Mouse (Mus musculus) intestine, embryonic 15.5 days (tissue): ENCODE measurements at regions not wholly inside any gene's neighbourhood (a gene's known extent, or its start where the extent isn't known, plus 50 kb on each side); places are given as distances from the start of the nearest gene placed in this dataset.
A peak's percentile ranks its signal among the peaks of the same experiment; 100 is the strongest.

Source experiments
- ATAC-seq: fragments of 200-750 bp; cut with Nextera tagmentation; 2 replicates; pipeline ENCODE4 v1.8.0; 2017; ENCODE audit warnings: moderate TSS enrichment, moderate library complexity
- H3K27ac ChIP-seq: fragments of 300-500 bp; sonication (generic); 2 replicates; pipeline ENCODE4 v1.5.1; 2015; ENCODE audit warnings: mild to moderate bottlenecking, inconsistent platforms
- H3K27me3 ChIP-seq: fragments of 300-500 bp; sonication (generic); replicated peaks from 2 replicates; pipeline ENCODE4 v1.6.1; 2015; ENCODE audit warnings: inconsistent platforms
- H3K36me3 ChIP-seq: fragments of 300-500 bp; sonication (generic); 2 replicates; pipeline ENCODE4 v1.6.1; 2015; ENCODE audit warnings: inconsistent platforms
- H3K4me1 ChIP-seq: fragments of 300-500 bp; sonication (generic); replicated peaks from 2 replicates; pipeline ENCODE4 v1.6.1; 2015; ENCODE audit warnings: inconsistent platforms
- H3K4me2 ChIP-seq: fragments of 300-500 bp; sonication (generic); replicated peaks from 2 replicates; pipeline ENCODE4 v1.6.1; 2015; ENCODE audit warnings: mild to moderate bottlenecking, inconsistent platforms
- H3K4me3 ChIP-seq: fragments of 300-500 bp; sonication (generic); replicated peaks from 2 replicates; pipeline ENCODE4 v1.5.1; 2015; ENCODE audit warnings: inconsistent platforms
- H3K9ac ChIP-seq: fragments of 300-500 bp; sonication (generic); 2 replicates; pipeline ENCODE4 v1.6.1; 2015; ENCODE audit warnings: inconsistent platforms
- H3K9me3 ChIP-seq: fragments of 300-500 bp; sonication (generic); 2 replicates; pipeline ENCODE4 v1.6.1; 2016; ENCODE audit warnings: inconsistent platforms
- WGBS: fragments of 180-500 bp; shearing (Covaris S2); methylation state at CpG from one replicate; pipeline ENCODE4 v1.1.7; 2015; 5-methylcytosine and 5-hydroxymethylcytosine counted together

DNA sequence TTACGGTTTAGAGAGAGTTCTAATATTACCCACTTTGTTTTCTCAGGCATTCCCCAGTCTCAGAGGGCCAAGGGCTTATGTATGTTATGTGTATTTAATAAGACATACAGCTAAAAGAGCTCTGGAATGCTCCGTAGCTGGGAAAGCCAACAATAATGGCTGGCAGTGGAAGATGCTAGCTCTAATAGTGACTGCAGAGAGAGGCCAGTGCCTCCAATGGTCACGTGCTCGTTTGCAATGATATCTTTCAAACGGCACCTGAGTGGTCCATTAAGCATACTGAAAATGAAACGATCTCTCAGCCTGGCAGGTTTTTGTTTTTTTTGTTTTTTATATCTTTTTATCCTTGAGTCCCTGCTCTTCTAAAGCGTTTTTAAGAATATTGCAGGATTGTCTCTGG, 324.0 kb downstream of the Sox11 start:
- WGBS = 68% methylated on average over 7 of the region's 7 CpGs
- ATAC-seq = no peak
- Histone ChIP-seq H3K36me3 (no peaks in the 10 kb centered on the region), H3K9me3 (no peaks in the 10 kb centered on the region), H3K4me1 (0 out of 2 replicates have a peak, but pooled peaks cover 4% of the 10 kb centered on the region), H3K27ac (no peak overlapping the region), H3K9ac (no peak overlapping the region), H3K27me3 (no peaks in the 10 kb centered on the region), H3K4me2 (no peak overlapping the region), H3K4me3 (no peak overlapping the region)

DNA sequence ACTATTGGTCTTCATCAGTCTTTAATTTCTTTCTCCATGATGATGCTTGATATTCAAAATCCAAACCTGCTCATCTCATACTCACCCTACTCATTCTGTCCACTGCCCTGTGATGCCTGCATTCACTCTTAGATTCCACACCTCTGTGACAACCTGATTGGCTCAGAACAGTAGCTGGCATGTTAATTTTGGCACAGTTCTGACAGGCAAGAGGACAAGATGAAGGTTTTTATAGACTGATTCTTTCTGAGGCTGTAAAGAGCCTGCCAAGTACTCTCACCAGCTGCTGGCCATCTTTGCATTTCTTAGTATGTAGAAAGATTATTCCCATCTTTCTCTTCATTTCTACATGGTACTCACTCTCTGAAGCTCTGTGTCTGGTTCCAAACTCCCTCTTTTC, 343.1 kb downstream of the Sox11 start:
- Histone ChIP-seq H3K36me3 (no peaks in the 10 kb centered on the region), H3K9ac (no peak overlapping the region), H3K4me3 (no peak overlapping the region), H3K4me1 (no peaks in the 10 kb centered on the region), H3K4me2 (no peak overlapping the region), H3K27me3 (no peaks in the 10 kb centered on the region), H3K9me3 (no peaks in the 10 kb centered on the region), H3K27ac (no peak overlapping the region)
- ATAC-seq = no peak

DNA sequence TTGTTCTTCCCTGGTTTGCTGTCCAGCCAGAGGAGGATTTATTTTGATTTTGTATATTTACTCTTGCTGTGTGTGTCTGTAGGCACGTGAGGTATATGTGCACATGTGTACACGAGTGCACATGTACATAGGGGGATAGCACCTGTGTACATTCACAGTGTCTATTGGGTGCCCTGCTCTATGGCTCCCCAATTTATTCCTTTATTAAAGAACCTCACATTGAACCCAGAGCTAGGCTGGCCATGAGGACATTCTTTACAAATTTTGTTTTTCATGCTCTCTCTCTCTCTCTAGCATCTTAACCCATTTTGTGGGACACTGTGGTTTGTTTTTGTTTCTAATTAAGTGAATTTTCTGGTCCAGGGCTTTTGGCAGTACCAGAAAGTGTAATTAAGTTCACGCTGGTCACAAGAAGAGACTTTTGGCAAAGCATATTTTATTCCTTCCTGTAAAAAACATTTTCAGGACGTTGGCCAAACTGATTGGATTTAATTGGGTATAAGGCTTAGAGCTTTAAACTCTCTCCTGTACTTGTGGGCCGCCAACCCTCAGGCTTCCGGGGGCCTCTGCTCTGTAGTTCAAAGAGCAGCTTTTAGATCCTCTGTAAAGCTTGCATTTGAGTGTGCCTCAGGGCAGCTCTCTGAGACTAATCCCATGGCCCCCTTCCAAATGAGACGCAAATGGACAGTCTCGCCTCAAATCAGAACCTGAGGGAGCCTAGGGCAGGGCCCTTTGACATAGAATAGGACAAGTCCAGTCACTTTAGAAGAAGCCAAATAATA, 365.9 kb downstream of the Sox11 start:
- no peak overlapping the region for H3K9ac ChIP-seq
- no peaks in the 10 kb centered on the region for H3K9me3 ChIP-seq
- no peaks in the 10 kb centered on the region for H3K36me3 ChIP-seq
- WGBS = 63% methylated on average over 8 of the region's 8 CpGs
- no peak for ATAC-seq
- no peaks in the 10 kb centered on the region for H3K27me3 ChIP-seq
- no peaks in the 10 kb centered on the region for H3K4me1 ChIP-seq
- H3K4me2 ChIP-seq = no peak overlapping the region
- H3K27ac ChIP-seq = no peak overlapping the region
- H3K4me3 ChIP-seq = no peak overlapping the region

DNA sequence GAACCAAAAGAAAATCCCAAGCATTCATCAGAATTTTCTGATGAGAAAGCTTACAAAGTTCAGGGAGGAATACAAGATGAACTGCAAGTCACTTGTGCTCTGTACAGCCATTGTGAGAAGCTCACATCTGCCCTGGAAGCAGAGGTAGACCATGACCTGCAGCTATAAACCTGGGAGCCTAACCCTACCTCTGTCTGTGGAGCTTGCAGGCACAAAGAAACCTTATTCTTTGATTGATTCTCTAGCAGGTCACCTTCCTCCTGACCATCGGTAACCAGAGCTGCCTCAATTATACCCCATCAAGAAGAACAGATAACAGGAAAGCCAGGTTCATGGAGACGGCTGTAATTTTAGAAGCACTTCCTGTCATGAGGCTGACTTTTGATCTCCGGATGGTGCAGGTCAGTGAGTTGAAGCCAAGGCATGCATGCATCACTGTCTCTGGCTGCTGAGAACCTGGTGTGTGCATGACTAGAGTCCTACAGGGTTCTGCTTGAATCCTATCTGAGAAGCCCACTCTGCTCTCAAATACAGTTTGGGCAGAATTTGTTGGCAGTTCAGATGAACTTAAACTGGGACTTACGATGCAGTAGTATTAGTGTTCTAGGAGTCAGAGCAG, 369.8 kb downstream of the Sox11 start:
- 53% methylated on average over 4 of the region's 4 CpGs for WGBS
- no peaks in the 10 kb centered on the region for H3K36me3 ChIP-seq
- ATAC-seq = no peak

DNA sequence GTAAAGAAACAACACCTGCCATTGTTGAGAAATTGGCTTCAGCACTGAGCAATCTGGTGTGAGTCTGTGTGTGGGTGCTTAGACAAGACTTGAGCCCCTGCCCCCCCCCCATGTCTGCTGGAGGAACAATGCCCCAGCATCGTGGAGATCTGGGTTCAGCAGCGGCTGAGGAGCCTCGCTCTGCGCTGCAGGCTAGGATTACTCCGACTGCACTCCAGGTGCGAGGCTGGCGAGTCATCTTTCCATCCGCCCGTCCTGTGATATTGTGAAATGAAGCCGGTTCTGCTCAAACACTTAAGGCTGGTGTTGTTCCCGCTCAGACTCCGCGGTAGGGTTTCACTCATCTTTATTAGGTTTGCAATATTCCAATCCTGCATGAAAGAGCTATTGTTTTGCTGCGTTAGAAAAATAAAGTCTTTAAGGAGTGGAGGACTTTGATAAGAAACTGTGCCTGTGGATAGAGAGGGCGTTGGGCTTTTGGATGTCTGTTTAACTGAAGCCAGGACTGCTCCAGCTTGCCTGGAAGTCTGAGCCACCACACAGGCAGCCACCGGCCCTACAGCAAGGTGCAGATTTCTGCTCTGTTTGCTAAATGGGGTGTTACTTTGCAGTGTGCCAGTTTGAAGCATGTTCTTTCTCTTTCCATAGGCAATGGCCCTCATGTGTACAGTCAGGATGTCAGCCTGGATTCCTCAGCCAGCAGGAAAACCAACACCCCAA, 375.2 kb downstream of the Sox11 start:
- peak overlapping the region; percentile 28; the same call in 1 of the 2 replicates for H3K4me2 ChIP-seq
- 48% methylated on average over 16 of the region's 16 CpGs for WGBS
- H3K36me3 ChIP-seq = no peaks in the 10 kb centered on the region
- H3K27ac ChIP-seq = no peak overlapping the region
- ATAC-seq = peak; percentile 41; the same call in 1 of the 2 replicates
- no peaks in the 10 kb centered on the region for H3K9me3 ChIP-seq
- no peak overlapping the region for H3K9ac ChIP-seq
- H3K4me3 ChIP-seq = no peak overlapping the region
- no peaks in the 10 kb centered on the region for H3K27me3 ChIP-seq
- H3K4me1 ChIP-seq = no peaks in the 10 kb centered on the region

More for the DNA sequence above, 369.8 kb downstream of the Sox11 start:
- Histone ChIP-seq H3K9me3 (no peaks in the 10 kb centered on the region), H3K9ac (no peak overlapping the region), H3K4me1 (no peaks in the 10 kb centered on the region), H3K4me3 (no peak overlapping the region), H3K27ac (no peak overlapping the region), H3K4me2 (no peak overlapping the region), H3K27me3 (no peaks in the 10 kb centered on the region)

DNA sequence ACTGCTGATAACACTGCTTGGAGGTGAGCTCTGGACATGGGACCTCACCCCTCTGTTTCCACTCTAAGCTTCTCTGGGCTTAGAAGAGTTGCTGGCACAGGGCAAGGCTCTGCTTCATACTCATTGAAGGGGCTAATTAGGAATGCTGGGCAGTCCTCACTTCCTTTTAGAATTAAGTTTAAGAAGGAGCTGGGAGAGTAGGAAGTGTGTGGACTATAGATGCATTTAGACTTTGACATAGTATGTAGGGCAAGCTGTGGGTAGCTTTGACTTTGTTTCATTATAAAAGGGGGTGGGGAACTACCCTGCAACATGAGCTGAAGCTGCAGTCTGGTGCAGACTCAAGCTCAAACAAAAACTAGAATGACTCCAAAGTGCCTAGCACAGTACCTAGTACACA, 378.5 kb downstream of the Sox11 start:
- Histone ChIP-seq H3K4me2 (no peak overlapping the region), H3K27me3 (no peaks in the 10 kb centered on the region), H3K4me3 (no peak overlapping the region), H3K27ac (no peak overlapping the region), H3K9ac (no peak overlapping the region), H3K4me1 (no peaks in the 10 kb centered on the region), H3K9me3 (no peaks in the 10 kb centered on the region), H3K36me3 (no peaks in the 10 kb centered on the region)
- ATAC-seq = no peak

DNA sequence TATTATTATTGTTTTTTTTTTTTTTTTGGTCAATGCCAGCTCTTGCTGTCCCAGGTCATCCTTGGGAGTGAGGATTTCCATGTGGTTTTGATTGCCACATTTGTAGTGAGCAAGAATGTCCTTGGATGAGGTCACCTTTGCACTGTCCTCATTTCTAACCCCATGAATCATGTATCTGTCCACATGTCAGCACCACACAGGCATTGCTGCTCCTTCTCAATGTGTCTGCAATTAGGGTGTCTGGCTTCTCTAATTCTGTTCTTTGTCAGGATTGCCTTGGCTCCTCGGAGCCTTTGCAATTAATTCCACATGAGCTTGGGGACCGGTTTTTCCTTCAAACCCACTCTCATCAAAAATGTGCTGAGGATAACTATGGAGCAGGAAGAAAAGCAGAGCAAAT, 402.5 kb downstream of the Sox11 start:
- Histone ChIP-seq H3K4me2 (no peak overlapping the region), H3K4me3 (no peak overlapping the region), H3K9me3 (no peaks in the 10 kb centered on the region), H3K36me3 (no peaks in the 10 kb centered on the region), H3K27ac (no peak overlapping the region), H3K9ac (no peak overlapping the region), H3K27me3 (no peaks in the 10 kb centered on the region), H3K4me1 (no peaks in the 10 kb centered on the region)
- WGBS = 49% methylated on average over 2 of the region's 2 CpGs
- ATAC-seq = no peak

DNA sequence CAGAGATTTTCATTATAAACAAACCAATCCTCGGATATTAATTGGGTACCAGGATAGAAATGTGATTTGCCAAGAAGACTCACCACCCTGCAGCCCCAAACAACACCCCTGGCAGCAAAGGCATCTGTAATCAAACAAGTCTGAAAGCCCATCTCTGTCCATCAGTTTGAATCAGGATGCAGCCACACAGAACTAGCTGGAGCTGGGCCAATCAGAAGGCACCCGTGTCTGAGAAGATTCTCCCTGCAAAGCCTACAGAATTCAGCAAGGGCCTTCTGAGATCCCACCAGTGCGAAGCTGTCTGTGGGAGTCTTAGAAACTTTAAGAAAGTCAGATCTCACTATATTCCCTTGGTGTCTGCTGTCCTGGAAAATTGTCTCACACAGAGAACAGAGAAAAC, 404.5 kb downstream of the Sox11 start:
- Histone ChIP-seq H3K9ac (no peak overlapping the region), H3K4me1 (no peaks in the 10 kb centered on the region), H3K36me3 (no peaks in the 10 kb centered on the region), H3K27ac (no peak overlapping the region), H3K4me3 (no peak overlapping the region), H3K27me3 (no peaks in the 10 kb centered on the region), H3K4me2 (no peak overlapping the region), H3K9me3 (no peaks in the 10 kb centered on the region)
- ATAC-seq = no peak
- 70% methylated on average over 3 of the region's 3 CpGs for WGBS

DNA sequence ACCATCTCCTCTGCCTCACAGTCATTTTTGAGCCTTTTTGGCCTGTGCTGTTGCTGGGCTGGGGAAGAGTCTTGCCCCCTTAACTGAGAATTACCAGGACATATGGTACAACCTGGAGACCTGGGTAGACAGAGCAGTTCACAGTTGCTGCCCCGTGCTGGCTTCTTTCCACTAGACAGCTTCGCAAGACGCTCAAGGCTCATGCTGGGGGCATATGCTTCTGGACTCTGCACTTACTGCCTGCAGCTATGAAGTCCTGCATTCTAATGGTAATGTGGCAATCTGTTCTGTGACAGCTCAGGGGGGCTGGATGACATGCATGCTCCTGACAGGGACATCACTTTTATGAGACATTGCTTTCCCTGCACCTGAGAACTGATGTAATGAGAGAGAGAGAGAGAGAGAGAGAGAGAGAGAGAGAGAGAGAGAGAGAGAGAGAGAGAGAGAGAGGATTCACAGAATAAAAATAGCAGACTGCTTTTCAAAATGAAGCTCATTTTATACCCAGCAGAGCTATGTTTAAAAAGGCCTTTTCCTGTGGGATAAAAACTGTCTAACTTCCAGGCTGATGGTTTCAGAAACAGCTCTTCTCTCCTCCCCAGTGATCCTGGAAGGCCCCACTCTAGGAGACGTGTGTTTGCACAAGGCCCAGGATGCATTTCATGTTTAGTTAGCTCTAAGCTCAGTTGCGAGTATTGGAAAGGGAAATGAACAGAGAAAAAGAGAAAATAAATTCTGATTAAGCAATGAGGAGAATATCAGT, 405.5 kb downstream of the Sox11 start:
- whole genome bisulfite sequencing = 61% methylated on average over 5 of the region's 5 CpGs
- Histone ChIP-seq H3K4me1 (no peaks in the 10 kb centered on the region), H3K27me3 (no peaks in the 10 kb centered on the region), H3K4me2 (no peak overlapping the region), H3K9ac (no peak overlapping the region), H3K4me3 (no peak overlapping the region), H3K9me3 (no peaks in the 10 kb centered on the region), H3K27ac (no peak overlapping the region), H3K36me3 (no peaks in the 10 kb centered on the region)
- no peak for ATAC-seq

DNA sequence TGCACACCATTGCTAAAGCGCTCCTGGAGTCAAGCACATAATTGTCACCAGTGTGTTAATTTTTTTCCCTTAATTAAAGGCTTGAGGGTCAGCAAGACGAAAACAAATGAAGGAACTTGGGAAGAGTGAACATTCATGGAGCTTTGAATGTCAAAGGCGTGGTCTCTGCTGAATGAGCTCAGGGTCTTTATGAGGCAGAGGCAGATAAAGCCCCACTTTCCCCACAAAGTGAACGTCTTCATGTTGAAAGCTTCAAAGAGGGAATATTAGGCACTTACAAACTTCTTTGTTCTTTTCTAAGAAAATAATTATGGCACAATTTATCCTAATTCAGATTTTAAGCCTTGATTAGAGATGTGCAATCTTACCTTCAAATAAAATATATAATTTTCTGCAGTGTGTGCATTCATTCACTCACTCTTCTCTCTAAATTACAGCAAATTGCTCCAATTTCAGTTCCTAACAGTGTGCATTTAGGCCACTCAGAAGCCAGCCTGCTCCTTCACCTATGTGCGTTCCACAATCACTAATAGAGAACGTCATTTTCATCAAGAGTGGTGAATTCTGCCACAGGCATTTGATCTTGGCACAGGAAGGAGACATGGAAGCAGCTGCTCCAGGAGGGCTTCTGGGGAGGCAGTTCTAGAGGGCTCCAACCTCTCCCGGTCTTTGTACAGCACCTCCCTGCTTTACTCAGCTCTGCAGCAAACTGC, 412.1 kb downstream of the Sox11 start:
- no peaks in the 10 kb centered on the region for H3K27me3 ChIP-seq
- H3K9me3 ChIP-seq = no peaks in the 10 kb centered on the region
- no peak for ATAC-seq
- 78% methylated on average over 7 of the region's 7 CpGs for WGBS
- H3K4me3 ChIP-seq = no peak overlapping the region
- H3K4me2 ChIP-seq = no peak overlapping the region
- no peaks in the 10 kb centered on the region for H3K4me1 ChIP-seq
- H3K36me3 ChIP-seq = no peaks in the 10 kb centered on the region
- no peak overlapping the region for H3K9ac ChIP-seq
- no peak overlapping the region for H3K27ac ChIP-seq

DNA sequence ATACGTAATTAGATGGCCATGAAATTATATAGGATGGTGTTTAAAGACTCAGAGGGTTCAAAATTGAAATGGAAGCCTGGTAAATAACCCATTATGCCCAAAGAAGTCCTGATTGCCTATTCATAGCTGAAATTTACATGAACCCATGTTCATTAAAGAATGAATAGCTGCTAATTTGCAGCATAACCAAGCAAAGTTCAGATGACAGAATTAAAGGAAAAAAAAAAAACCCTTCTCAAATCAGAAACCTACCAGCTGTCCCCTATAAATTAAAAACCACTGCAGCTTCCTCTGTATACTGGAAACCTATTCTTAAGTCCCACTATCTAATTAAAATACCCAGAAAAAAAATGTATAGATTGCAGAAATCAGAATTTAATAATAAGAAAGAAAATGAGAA, 436.2 kb downstream of the Sox11 start:
- no peak overlapping the region for H3K4me3 ChIP-seq
- H3K9ac ChIP-seq = no peak overlapping the region
- no peak overlapping the region for H3K4me2 ChIP-seq
- ATAC-seq = no peak
- H3K4me1 ChIP-seq = peaks cover 4% of the 10 kb centered on the region; the same call in 1 of the 2 replicates
- H3K27me3 ChIP-seq = no peaks in the 10 kb centered on the region
- no peak overlapping the region for H3K27ac ChIP-seq
- H3K36me3 ChIP-seq = no peaks in the 10 kb centered on the region
- H3K9me3 ChIP-seq = no peaks in the 10 kb centered on the region
- 90% methylated on average over 1 of the region's 1 CpGs for WGBS

DNA sequence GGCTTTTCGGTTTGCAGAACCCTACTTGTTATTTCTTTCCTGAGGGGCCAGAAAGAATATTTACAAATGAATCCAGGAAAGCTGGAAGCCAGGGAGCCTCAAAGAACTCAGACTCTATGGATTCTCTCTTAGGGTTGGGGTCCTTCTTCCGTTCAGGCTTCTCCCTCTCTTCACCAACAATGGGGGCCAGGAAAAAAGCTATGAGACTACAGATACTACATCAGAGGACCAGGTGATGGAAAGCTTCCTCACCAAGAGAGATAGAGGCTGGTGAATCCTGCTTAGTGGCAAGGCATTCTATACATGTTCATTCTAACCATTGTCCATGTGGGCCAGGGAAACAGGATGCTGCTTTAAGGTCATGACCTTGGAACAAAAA, 434.9 kb downstream of the Cmpk2 start:
- Histone ChIP-seq H3K4me2 (peak overlapping the region; percentile 49), H3K4me3 (no peak overlapping the region), H3K4me1 (peaks cover 4% of the 10 kb centered on the region; the same call in 1 of the 2 replicates), H3K9me3 (no peaks in the 10 kb centered on the region), H3K36me3 (no peaks in the 10 kb centered on the region), H3K27me3 (no peaks in the 10 kb centered on the region), H3K27ac (no peak overlapping the region), H3K9ac (no peak overlapping the region)
- no peak for ATAC-seq
- WGBS = 33% methylated on average over 2 of the region's 2 CpGs
